Mouse (Mus musculus): Measurements from ENCODE around the gene Prmt1. TPM values are rescaled to one million over a fixed set of nuclear protein-coding genes. Genes with fewer than 3 reads are reported as not detected.
A peak's percentile ranks its signal among the peaks of the same experiment; 100 is the strongest.

Gene Prmt1
- polyA plus RNA-seq, 1 experiment = 978 TPM

- no peak overlapping the region for H3K4me3 ChIP-seq (ENCODE audit: insufficient read depth, poor library complexity, severe bottlenecking)
- peaks cover 42% of the 10 kb centered on the region for H3K79me2 ChIP-seq (ENCODE audit: control insufficient read depth, insufficient read depth)
- H3K27me3 ChIP-seq (ENCODE audit: control insufficient read depth, insufficient read depth, insufficient read length) = no peaks in the 10 kb centered on the region
- peaks cover 41% of the 10 kb centered on the region for H3K36me3 ChIP-seq (ENCODE audit: control insufficient read depth, insufficient read depth)
- no peak for TF ChIP-seq CEBPB (IDR thresholded peaks at IDR 0.05; ENCODE audit: low read depth)
- TF ChIP-seq MAX (IDR thresholded peaks at IDR 0.05) = no peak
- peak; percentile 5 for TF ChIP-seq FOSL1 (IDR thresholded peaks at IDR 0.05; ENCODE audit: insufficient read depth, low read length, poor library complexity, severe bottlenecking)
- TF ChIP-seq MYOG (IDR thresholded peaks at IDR 0.05; ENCODE audit: control insufficient read depth, extremely low read depth, insufficient read length) = no peak
- peak; percentile 52 for TF ChIP-seq MYOD1 (IDR thresholded peaks at IDR 0.05; ENCODE audit: control insufficient read depth, insufficient read length, low read depth)
- no peak overlapping the region for H3ac ChIP-seq (ENCODE audit: control insufficient read depth, insufficient read length, low read depth)
- H3K79me3 ChIP-seq (ENCODE audit: low read depth) = peaks cover 13% of the 10 kb centered on the region
These were observed 16.1 kb upstream of the Prmt1 start for GRCm38 (mm10) chr7:45002440-45002839.

GRCm38 (mm10) chr7:45000539-45001114, 14.3 kb upstream of the Prmt1 start:
- Histone ChIP-seq H3K79me2 (ENCODE audit: control insufficient read depth, insufficient read depth) (peaks cover 49% of the 10 kb centered on the region), H3K79me3 (ENCODE audit: low read depth) (peaks cover 20% of the 10 kb centered on the region), H3K36me3 (ENCODE audit: control insufficient read depth, insufficient read depth) (peaks cover 41% of the 10 kb centered on the region), H3K4me3 (ENCODE audit: insufficient read depth, poor library complexity, severe bottlenecking) (no peak overlapping the region), H3ac (ENCODE audit: control insufficient read depth, insufficient read length, low read depth) (no peak overlapping the region), H3K27me3 (ENCODE audit: control insufficient read depth, insufficient read depth, insufficient read length) (no peaks in the 10 kb centered on the region)
- TF ChIP-seq MYOD1 (IDR thresholded peaks at IDR 0.05; ENCODE audit: control insufficient read depth, insufficient read length, low read depth) = no peak
- no peak for TF ChIP-seq USF1 (IDR thresholded peaks at IDR 0.05; ENCODE audit: low read depth)
- TF ChIP-seq MYOG (IDR thresholded peaks at IDR 0.05; ENCODE audit: control insufficient read depth, extremely low read depth, insufficient read length) = no peak
- TF ChIP-seq CTCF (IDR thresholded peaks at IDR 0.05; ENCODE audit: control insufficient read depth, insufficient read depth, insufficient read length) = no peak
- no peak for TF ChIP-seq MAX (IDR thresholded peaks at IDR 0.05)
- no peak for TF ChIP-seq FOSL1 (IDR thresholded peaks at IDR 0.05; ENCODE audit: insufficient read depth, low read length, poor library complexity, severe bottlenecking)
- no peak for TF ChIP-seq CEBPB (IDR thresholded peaks at IDR 0.05; ENCODE audit: low read depth)

GRCm38 (mm10) chr7:44999753-45000152, 13.4 kb upstream of the Prmt1 start:
- Histone ChIP-seq H3K79me3 (ENCODE audit: low read depth) (peaks cover 20% of the 10 kb centered on the region), H3K27me3 (ENCODE audit: control insufficient read depth, insufficient read depth, insufficient read length) (no peaks in the 10 kb centered on the region), H3ac (ENCODE audit: control insufficient read depth, insufficient read length, low read depth) (no peak overlapping the region), H3K79me2 (ENCODE audit: control insufficient read depth, insufficient read depth) (peaks cover 46% of the 10 kb centered on the region), H3K4me3 (ENCODE audit: insufficient read depth, poor library complexity, severe bottlenecking) (no peak overlapping the region), H3K36me3 (ENCODE audit: control insufficient read depth, insufficient read depth) (peaks cover 41% of the 10 kb centered on the region)
- TF ChIP-seq CEBPB (IDR thresholded peaks at IDR 0.05; ENCODE audit: low read depth) (no peak), MYOD1 (IDR thresholded peaks at IDR 0.05; ENCODE audit: control insufficient read depth, insufficient read length, low read depth) (no peak), FOSL1 (IDR thresholded peaks at IDR 0.05; ENCODE audit: insufficient read depth, low read length, poor library complexity, severe bottlenecking) (no peak), USF1 (IDR thresholded peaks at IDR 0.05; ENCODE audit: low read depth) (no peak), CTCF (IDR thresholded peaks at IDR 0.05; ENCODE audit: control insufficient read depth, insufficient read depth, insufficient read length) (no peak), MYOG (IDR thresholded peaks at IDR 0.05; ENCODE audit: control insufficient read depth, extremely low read depth, insufficient read length) (no peak), MAX (IDR thresholded peaks at IDR 0.05) (no peak)

GRCm38 (mm10) chr7:44998501-44998955, 12.2 kb upstream of the Prmt1 start, which contains the start of gene Bcl2l12:
TSS of gene Bcl2l12 (minus strand) at chr7:44998712.
- no peak for TF ChIP-seq MYOD1 (IDR thresholded peaks at IDR 0.05; ENCODE audit: control insufficient read depth, insufficient read length, low read depth)
- TF ChIP-seq MAX (IDR thresholded peaks at IDR 0.05) = peak; percentile 58
- H3K79me2 ChIP-seq (ENCODE audit: control insufficient read depth, insufficient read depth) = peaks cover 46% of the 10 kb centered on the region
- H3K27me3 ChIP-seq (ENCODE audit: control insufficient read depth, insufficient read depth, insufficient read length) = no peaks in the 10 kb centered on the region
- peaks cover 31% of the 10 kb centered on the region for H3K36me3 ChIP-seq (ENCODE audit: control insufficient read depth, insufficient read depth)
- peaks cover 18% of the 10 kb centered on the region for H3K79me3 ChIP-seq (ENCODE audit: low read depth)
- peak within 1 kb of the TSS; percentile 75 for H3ac ChIP-seq (ENCODE audit: control insufficient read depth, insufficient read length, low read depth)
- H3K4me3 ChIP-seq (ENCODE audit: insufficient read depth, poor library complexity, severe bottlenecking) = peak within 1 kb of the TSS; percentile 79

- peaks cover 27% of the 10 kb centered on the region for H3K36me3 ChIP-seq (ENCODE audit: control insufficient read depth, insufficient read depth)
- TF ChIP-seq FOSL1 (IDR thresholded peaks at IDR 0.05; ENCODE audit: insufficient read depth, low read length, poor library complexity, severe bottlenecking) = no peak
- no peak for TF ChIP-seq MAX (IDR thresholded peaks at IDR 0.05)
- TF ChIP-seq USF1 (IDR thresholded peaks at IDR 0.05; ENCODE audit: low read depth) = no peak
- no peak for TF ChIP-seq CTCF (IDR thresholded peaks at IDR 0.05; ENCODE audit: control insufficient read depth, insufficient read depth, insufficient read length)
- no peak for TF ChIP-seq MYOD1 (IDR thresholded peaks at IDR 0.05; ENCODE audit: control insufficient read depth, insufficient read length, low read depth)
- TF ChIP-seq MYOG (IDR thresholded peaks at IDR 0.05; ENCODE audit: control insufficient read depth, extremely low read depth, insufficient read length) = no peak
- no peak for TF ChIP-seq CEBPB (IDR thresholded peaks at IDR 0.05; ENCODE audit: low read depth)
- no peaks in the 10 kb centered on the region for H3K27me3 ChIP-seq (ENCODE audit: control insufficient read depth, insufficient read depth, insufficient read length)
These were observed 11.6 kb upstream of the Prmt1 start for GRCm38 (mm10) chr7:44997940-44998428.

More at GRCm38 (mm10) chr7:44997940-44998428, 11.6 kb upstream of the Prmt1 start:
- Histone ChIP-seq H3K4me3 (ENCODE audit: insufficient read depth, poor library complexity, severe bottlenecking) (peak overlapping the region; percentile 79), H3K79me2 (ENCODE audit: control insufficient read depth, insufficient read depth) (peaks cover 46% of the 10 kb centered on the region), H3K79me3 (ENCODE audit: low read depth) (peaks cover 18% of the 10 kb centered on the region), H3ac (ENCODE audit: control insufficient read depth, insufficient read length, low read depth) (peak overlapping the region; percentile 75)

Data from C2C12 (cell line).